Mouse (Mus musculus) spleen, postnatal 4 days (tissue): ENCODE data around the gene Sec22c.

Experiments used
- DNase-seq, 2 experiments: peaks; one replicate each; pipeline ENCODE4 v3.0.0; 2022; ENCODE audit warnings: low spot score in 2 of 2

Sec22c gene

DNA sequence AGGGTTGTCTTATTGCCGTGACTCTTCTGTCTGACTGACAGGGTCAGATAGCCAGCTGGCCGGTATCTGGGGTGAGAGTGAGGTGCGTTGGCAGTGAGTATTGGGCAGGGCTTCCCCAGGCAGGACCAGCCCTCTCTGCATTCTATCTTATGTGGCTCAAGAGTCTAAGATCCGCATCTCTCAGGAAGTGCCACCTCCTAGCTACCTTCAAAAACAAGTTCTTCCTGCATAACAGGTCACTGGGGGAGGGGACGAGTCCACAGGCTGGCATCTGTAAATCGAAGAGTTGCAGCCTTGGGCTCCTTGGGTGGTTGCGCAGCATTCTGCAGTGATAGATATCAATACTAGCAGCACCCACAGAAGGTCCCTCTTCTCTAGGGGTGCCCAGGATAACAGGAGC lies 58.3 kb downstream of the Sec22c start:
- no peak for DNase-seq

GRCm38 (mm10) chr9:121644855-121645254 lies 60.4 kb downstream of the Sec22c start:
- no peak for DNase-seq

- DNase-seq: peak; percentile 62 to 79
Observed at GRCm38 (mm10) chr9:121642401-121643181, 62.7 kb downstream of the Sec22c start, which contains the start of gene Vipr1. Gene Vipr1 (plus strand): TSS chr9:121642716.

DNA sequence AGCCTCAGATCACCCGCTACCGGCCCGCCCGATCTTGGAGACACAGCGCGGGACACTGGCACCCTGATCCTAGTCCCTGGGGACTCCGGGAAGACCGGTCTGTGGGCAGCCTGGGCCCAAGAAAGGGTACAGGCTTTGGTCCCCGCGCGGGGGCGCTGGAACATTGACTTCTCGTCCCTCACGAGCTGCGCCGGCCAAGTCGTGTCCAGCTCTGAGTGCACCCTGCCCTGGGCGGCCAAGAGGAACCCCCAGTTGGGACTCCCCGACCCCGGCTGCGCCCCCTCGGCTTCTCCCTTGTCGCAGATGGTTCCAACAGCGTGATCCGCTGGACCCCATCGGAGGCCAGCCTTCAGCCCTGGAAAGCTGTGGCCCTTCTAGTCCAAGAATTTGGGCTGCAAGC lies 63.3 kb downstream of the Sec22c start, which contains the start of gene Lyzl4:
Gene Lyzl4 (minus strand): TSS at position 96 of the 400 bp plus-strand sequence.
- DNase-seq: peak; percentile 62 to 82

GRCm38 (mm10) chr9:121641235-121641915 lies 63.9 kb downstream of the Sec22c start:
- DNase-seq: no peak

- DNase-seq: no peak
Observed at GRCm38 (mm10) chr9:121639790-121640189, 65.5 kb downstream of the Sec22c start.

- no peak for DNase-seq
Observed at GRCm38 (mm10) chr9:121635835-121636576, 69.3 kb downstream of the Sec22c start.

DNA sequence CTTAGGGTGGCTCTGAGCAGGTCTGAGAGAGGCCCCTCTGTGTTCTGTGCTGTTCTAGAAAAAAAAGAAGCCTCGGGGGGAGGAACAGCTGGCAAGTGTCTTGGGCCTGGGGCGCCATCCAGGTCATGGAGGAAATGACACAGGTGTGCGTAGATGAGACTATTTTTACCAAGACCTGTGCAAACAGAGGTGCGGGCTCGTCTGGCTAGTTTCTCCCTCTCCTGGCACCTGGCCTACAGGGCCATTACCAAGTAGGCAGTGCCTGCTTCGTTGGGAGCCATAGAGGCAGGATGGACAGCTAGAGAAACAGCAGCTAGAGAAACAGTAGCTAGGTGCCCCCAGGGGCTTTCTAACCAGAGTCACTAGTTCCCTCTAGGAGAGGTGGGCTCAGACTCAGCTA lies 72.0 kb downstream of the Sec22c start:
- no peak for DNase-seq

- DNase-seq: no peak
Observed at GRCm38 (mm10) chr9:121632891-121633290, 72.4 kb downstream of the Sec22c start.

- no peak for DNase-seq
Observed at GRCm38 (mm10) chr9:121631946-121632345, 73.3 kb downstream of the Sec22c start.

DNA sequence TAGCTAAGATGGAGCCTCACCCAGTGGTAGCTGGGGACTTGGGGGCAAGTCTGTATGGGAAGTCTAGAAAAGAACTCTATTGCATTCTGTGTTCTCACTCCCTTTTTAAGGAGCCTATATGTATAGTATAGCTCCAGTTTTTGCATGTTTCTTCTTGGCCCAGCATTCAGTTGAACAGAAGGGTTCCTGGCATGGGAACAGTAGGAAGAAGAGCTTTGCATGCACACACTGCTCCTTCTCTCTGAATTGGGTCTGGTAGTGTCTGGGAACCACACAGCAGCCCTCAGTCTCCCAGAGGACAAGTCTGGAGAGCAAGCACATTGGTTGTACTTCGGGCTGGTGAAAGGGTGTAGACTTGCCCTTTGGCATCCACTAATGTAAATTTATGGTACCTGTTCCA lies 74.7 kb downstream of the Sec22c start:
- DNase-seq: no peak
